Mouse (Mus musculus) testis, adult 2 months (tissue): Measurements from ENCODE around the gene Aco2. TPM values are rescaled to one million over a fixed set of nuclear protein-coding genes. Genes with fewer than 3 reads are reported as not detected.

ENCODE experiments used
- H3K27ac ChIP-seq: fragments of 200-500 bp; 2 replicates; pipeline ENCODE4 v1.5.1; 2012; ENCODE audit warnings: low read depth, low read length; ENCODE audit not compliant: control insufficient read depth, insufficient read depth
- H3K27me3 ChIP-seq: fragments of 200-500 bp; 2 replicates; pipeline ENCODE4 v1.6.1; 2012; ENCODE audit warnings: mild to moderate bottlenecking, low read length, moderate library complexity; ENCODE audit not compliant: control insufficient read depth, insufficient read depth
- H3K36me3 ChIP-seq: fragments of 200-500 bp; 2 replicates; pipeline ENCODE4 v1.6.1; 2012; ENCODE audit warnings: mild to moderate bottlenecking, low read length; ENCODE audit not compliant: control insufficient read depth, insufficient read depth
- H3K4me1 ChIP-seq: fragments of 200-500 bp; 2 replicates; pipeline ENCODE4 v1.6.1; 2012; ENCODE audit warnings: low read length; ENCODE audit not compliant: control insufficient read depth, insufficient read depth
- H3K4me3 ChIP-seq: fragments of 200-500 bp; 2 replicates; pipeline ENCODE4 v1.5.1; 2012; ENCODE audit warnings: low read depth, mild to moderate bottlenecking, low read length, moderate library complexity, mixed read lengths; ENCODE audit not compliant: control insufficient read depth
- CTCF ChIP-seq: fragments of 200-500 bp; IDR thresholded peaks from 2 replicates; pipeline ENCODE4 v1.5.1; 2012; ENCODE audit warnings: low read depth, mild to moderate bottlenecking, inconsistent platforms, low read length, moderate library complexity; ENCODE audit not compliant: control insufficient read depth, insufficient read depth, insufficient replicate concordance
- POLR2A ChIP-seq: fragments of 200-500 bp; IDR thresholded peaks from 2 replicates; pipeline ENCODE4 v1.6.1; 2012; ENCODE audit warnings: low read depth, mild to moderate bottlenecking, inconsistent platforms, low read length, moderate library complexity; ENCODE audit not compliant: control insufficient read depth
- polyA plus RNA-seq: library from polyadenylated mRNA; depleted of rRNA; stranded (reverse); fragments of >200 nt; gene quantifications from 2 replicates; pipeline ENCODE4 v1.2.3, GENCODE M21; 2012

Aco2 gene
- polyA plus RNA-seq, 1 experiment = 112 TPM

GRCm38 (mm10) chr15:81954716-81955115 lies 82.6 kb downstream of the Aco2 start:
- no peak overlapping the region for H3K27ac ChIP-seq
- no peak for TF ChIP-seq CTCF
- no peak for TF ChIP-seq POLR2A
- H3K27me3 ChIP-seq = no peaks in the 10 kb centered on the region
- H3K4me3 ChIP-seq = no peak overlapping the region
- no peaks in the 10 kb centered on the region for H3K36me3 ChIP-seq
- peaks cover 2% of the 10 kb centered on the region; the same call in 1 of the 2 replicates for H3K4me1 ChIP-seq

- Histone ChIP-seq H3K4me3 (no peak overlapping the region), H3K27me3 (no peaks in the 10 kb centered on the region), H3K36me3 (no peaks in the 10 kb centered on the region), H3K4me1 (peaks cover 7% of the 10 kb centered on the region; the same call in 1 of the 2 replicates), H3K27ac (no peak overlapping the region)
- no peak for TF ChIP-seq CTCF
- TF ChIP-seq POLR2A = no peak
Observed at GRCm38 (mm10) chr15:81955414-81955813, 83.3 kb downstream of the Aco2 start.

DNA sequence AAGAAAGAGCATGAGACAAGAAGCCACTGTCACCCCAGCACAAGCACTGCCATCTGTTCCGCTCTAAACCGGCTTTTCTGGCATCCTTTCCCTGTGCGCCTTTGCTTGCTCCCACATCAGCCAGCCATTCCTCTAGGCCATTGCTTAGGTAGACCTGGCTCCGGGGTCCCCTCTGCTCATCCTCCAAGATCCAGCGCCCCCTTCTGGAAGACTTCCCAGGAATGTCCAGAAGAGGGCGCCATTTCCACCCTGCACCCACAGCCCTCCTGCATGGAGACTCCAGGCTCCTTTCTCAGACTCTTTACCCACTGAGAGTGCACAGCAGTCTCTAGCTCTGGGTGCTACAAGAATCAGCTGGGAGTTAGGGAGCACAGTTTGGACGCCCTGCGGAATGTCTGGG lies 84.3 kb downstream of the Aco2 start:
- Histone ChIP-seq H3K27ac (no peak overlapping the region), H3K4me3 (no peak overlapping the region), H3K4me1 (peaks cover 8% of the 10 kb centered on the region), H3K27me3 (no peaks in the 10 kb centered on the region), H3K36me3 (no peaks in the 10 kb centered on the region)
- TF ChIP-seq POLR2A = no peak
- peak; percentile 84 for TF ChIP-seq CTCF

DNA sequence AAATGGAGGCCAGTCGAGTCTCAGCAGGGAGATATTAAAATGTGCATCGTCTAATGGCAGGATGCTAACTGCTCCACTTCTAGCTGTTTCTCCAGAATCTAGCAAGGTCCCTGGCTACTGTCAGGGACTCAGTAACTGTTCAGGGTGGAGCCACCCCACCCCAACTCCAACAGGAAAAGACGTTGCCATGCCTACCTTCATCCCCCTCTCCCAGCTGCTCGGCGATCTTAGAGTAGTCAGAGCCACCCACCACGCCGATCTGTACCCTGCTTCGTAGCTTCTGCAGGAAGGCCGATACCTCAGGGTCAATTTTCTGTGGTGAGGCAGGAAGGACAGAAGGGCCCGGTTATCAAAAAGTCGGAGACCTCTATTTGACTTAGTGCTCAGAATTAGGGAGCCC lies 85.5 kb downstream of the Aco2 start:
- H3K27ac ChIP-seq = no peak overlapping the region
- H3K4me1 ChIP-seq = peaks cover 10% of the 10 kb centered on the region
- H3K36me3 ChIP-seq = no peaks in the 10 kb centered on the region
- TF ChIP-seq POLR2A (no peak), CTCF (no peak)
- H3K4me3 ChIP-seq = no peak overlapping the region
- no peaks in the 10 kb centered on the region for H3K27me3 ChIP-seq

GRCm38 (mm10) chr15:81958906-81959305 lies 86.8 kb downstream of the Aco2 start:
- no peak for TF ChIP-seq POLR2A
- TF ChIP-seq CTCF = no peak
- Histone ChIP-seq H3K4me1 (peaks cover 10% of the 10 kb centered on the region), H3K4me3 (no peak overlapping the region), H3K27ac (no peak overlapping the region), H3K36me3 (no peaks in the 10 kb centered on the region), H3K27me3 (no peaks in the 10 kb centered on the region)

- Histone ChIP-seq H3K4me1 (peaks cover 10% of the 10 kb centered on the region), H3K27ac (peak within 1 kb of the TSS; percentile 61)
- TF ChIP-seq CTCF (peak; percentile 66; the same call in 1 of the 2 replicates), POLR2A (peak; percentile 48; the same call in 1 of the 2 replicates)
Observed at GRCm38 (mm10) chr15:81960171-81961077, 88.3 kb downstream of the Aco2 start, which contains the start of gene Pmm1. Gene Pmm1 (minus strand): TSS chr15:81960930.

DNA sequence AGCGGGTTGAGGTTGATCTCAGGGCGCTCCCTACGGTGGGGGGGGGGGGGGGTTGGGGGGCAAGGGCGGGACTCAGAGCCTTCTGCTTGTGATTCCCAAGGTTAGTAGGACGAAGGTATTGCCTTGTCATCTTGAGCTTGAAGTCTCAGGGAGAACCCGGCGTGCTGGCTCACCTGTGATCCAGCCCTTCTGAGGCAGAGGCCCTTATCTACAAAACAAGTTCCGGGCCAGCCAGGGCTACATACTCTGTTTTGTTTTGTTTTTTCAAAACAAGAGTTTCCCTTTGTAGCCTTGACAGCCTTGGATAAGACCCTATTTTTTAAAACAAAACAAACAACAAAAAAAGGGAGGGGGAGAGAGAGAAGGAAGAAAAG lies 89.0 kb downstream of the Aco2 start:
- Histone ChIP-seq H3K36me3 (no peaks in the 10 kb centered on the region), H3K4me1 (peaks cover 10% of the 10 kb centered on the region), H3K27me3 (no peaks in the 10 kb centered on the region), H3K27ac (no peak overlapping the region), H3K4me3 (peak overlapping the region; percentile 88)
- TF ChIP-seq CTCF (no peak), POLR2A (no peak)

More at GRCm38 (mm10) chr15:81960171-81961077, 88.3 kb downstream of the Aco2 start, which contains the start of gene Pmm1:
- Histone ChIP-seq H3K36me3 (no peaks in the 10 kb centered on the region), H3K27me3 (no peaks in the 10 kb centered on the region), H3K4me3 (peak within 1 kb of the TSS; percentile 88)
